Mouse (Mus musculus) cortical plate, adult 2 months (tissue): ENCODE results near the gene Tlx3.

Experiments
- CTCF ChIP-seq: fragments of 200-500 bp; IDR thresholded peaks from 2 replicates; pipeline ENCODE4 v1.5.1; 2011; ENCODE audit warnings: mild to moderate bottlenecking, control low read depth, low read length; ENCODE audit not compliant: insufficient read depth; ENCODE audit errors: extremely low read depth
- POLR2A ChIP-seq: fragments of 200-500 bp; IDR thresholded peaks from 2 replicates; pipeline ENCODE4 v1.6.1; 2011; ENCODE audit warnings: mild to moderate bottlenecking, low read length, control low read depth; ENCODE audit not compliant: insufficient read depth; ENCODE audit errors: extremely low read depth

- TF ChIP-seq POLR2A, result no peak
- no peak for TF ChIP-seq CTCF
Observed at GRCm38 (mm10) chr11:33197133-33197514, 6.3 kb downstream of the Tlx3 start.
